Mouse (Mus musculus): ENCODE results near the gene Cdk6. TPM values are rescaled to one million over a fixed set of nuclear protein-coding genes. Genes with fewer than 3 reads are reported as not detected.

Cdk6 gene
- polyA plus RNA-seq, 1 experiment, result 9.7 TPM

GRCm38 (mm10) chr5:3536592-3537212 lies 195.4 kb downstream of the Cdk6 start:
- H3K27me3 ChIP-seq (ENCODE audit: control insufficient read depth, insufficient read depth, low read length), result no peaks in the 10 kb centered on the region
- no peaks in the 10 kb centered on the region for H3K36me3 ChIP-seq (ENCODE audit: control insufficient read depth, insufficient read depth, low read length)
- no peak overlapping the region for H3K4me3 ChIP-seq (ENCODE audit: extremely low read depth, insufficient read depth, insufficient read length)
- DNase-seq (ENCODE audit: low read depth in 1 of 2, low spot score in 2 of 2), result no peak
- WGBS, result 87% methylated on average over 3 of the region's 3 CpGs
- TF ChIP-seq CTCF (IDR thresholded peaks at IDR 0.05; ENCODE audit: extremely low read depth, insufficient read depth, insufficient read length, insufficient replicate concordance), result no peak
- no peak for TF ChIP-seq POLR2A (IDR thresholded peaks at IDR 0.05; ENCODE audit: low read depth, low read length)
- H3K4me1 ChIP-seq (ENCODE audit: control insufficient read depth, insufficient read depth, insufficient read length), result no peaks in the 10 kb centered on the region
- H3K27ac ChIP-seq (ENCODE audit: insufficient read depth, low read length), result no peak overlapping the region

- 67% methylated on average over 11 of the region's 11 CpGs for WGBS
- no peak overlapping the region for H3K27ac ChIP-seq (ENCODE audit: insufficient read depth, low read length)
- H3K4me3 ChIP-seq (ENCODE audit: extremely low read depth, insufficient read depth, insufficient read length), result no peak overlapping the region
- no peaks in the 10 kb centered on the region for H3K4me1 ChIP-seq (ENCODE audit: control insufficient read depth, insufficient read depth, insufficient read length)
- TF ChIP-seq CTCF (IDR thresholded peaks at IDR 0.05; ENCODE audit: extremely low read depth, insufficient read depth, insufficient read length, insufficient replicate concordance), result no peak
- no peak for TF ChIP-seq POLR2A (IDR thresholded peaks at IDR 0.05; ENCODE audit: low read depth, low read length)
- no peaks in the 10 kb centered on the region for H3K36me3 ChIP-seq (ENCODE audit: control insufficient read depth, insufficient read depth, low read length)
- DNase-seq (ENCODE audit: low read depth in 1 of 2, low spot score in 2 of 2), result no peak
- H3K27me3 ChIP-seq (ENCODE audit: control insufficient read depth, insufficient read depth, low read length), result no peaks in the 10 kb centered on the region
Observed at GRCm38 (mm10) chr5:3538505-3539472, 197.5 kb downstream of the Cdk6 start.

- H3K4me1 ChIP-seq (ENCODE audit: control insufficient read depth, insufficient read depth, insufficient read length), result peaks cover 5% of the 10 kb centered on the region
- no peak overlapping the region for H3K4me3 ChIP-seq (ENCODE audit: extremely low read depth, insufficient read depth, insufficient read length)
- H3K27ac ChIP-seq (ENCODE audit: insufficient read depth, low read length), result no peak overlapping the region
- TF ChIP-seq CTCF (IDR thresholded peaks at IDR 0.05; ENCODE audit: extremely low read depth, insufficient read depth, insufficient read length, insufficient replicate concordance), result no peak
- no peak for TF ChIP-seq POLR2A (IDR thresholded peaks at IDR 0.05; ENCODE audit: low read depth, low read length)
- WGBS, result 88% methylated on average over 6 of the region's 6 CpGs
- no peak for DNase-seq (ENCODE audit: low read depth in 1 of 2, low spot score in 2 of 2)
- no peaks in the 10 kb centered on the region for H3K27me3 ChIP-seq (ENCODE audit: control insufficient read depth, insufficient read depth, low read length)
- H3K36me3 ChIP-seq (ENCODE audit: control insufficient read depth, insufficient read depth, low read length), result no peaks in the 10 kb centered on the region
Observed at GRCm38 (mm10) chr5:3541871-3542270, 200.6 kb downstream of the Cdk6 start.

- under 1% methylated on average over 78 of the region's 80 CpGs for WGBS
- peak; percentile 78 to 92 for DNase-seq (ENCODE audit: low read depth in 1 of 2, low spot score in 2 of 2)
- Histone ChIP-seq H3K4me3 (ENCODE audit: extremely low read depth, insufficient read depth, insufficient read length) (peak within 1 kb of the TSS; percentile 82), H3K4me1 (ENCODE audit: control insufficient read depth, insufficient read depth, insufficient read length) (peaks cover 5% of the 10 kb centered on the region), H3K27me3 (ENCODE audit: control insufficient read depth, insufficient read depth, low read length) (no peaks in the 10 kb centered on the region), H3K36me3 (ENCODE audit: control insufficient read depth, insufficient read depth, low read length) (no peaks in the 10 kb centered on the region), H3K27ac (ENCODE audit: insufficient read depth, low read length) (peak within 1 kb of the TSS; percentile 84)
- TF ChIP-seq CTCF (IDR thresholded peaks at IDR 0.05; ENCODE audit: extremely low read depth, insufficient read depth, insufficient read length, insufficient replicate concordance) (peak; percentile 93), POLR2A (IDR thresholded peaks at IDR 0.05; ENCODE audit: low read depth, low read length) (peak; percentile 41)
Observed at GRCm38 (mm10) chr5:3543629-3544479, 202.6 kb downstream of the Cdk6 start, which contains the start of gene Fam133b. TSS of gene Fam133b (plus strand) at chr5:3543833.

GRCm38 (mm10) chr5:3544480-3544769 lies 203.1 kb downstream of the Cdk6 start:
- 10% methylated on average over 7 of the region's 7 CpGs for WGBS
- Histone ChIP-seq H3K4me3 (ENCODE audit: extremely low read depth, insufficient read depth, insufficient read length) (peak overlapping the region; percentile 82), H3K27me3 (ENCODE audit: control insufficient read depth, insufficient read depth, low read length) (no peaks in the 10 kb centered on the region), H3K36me3 (ENCODE audit: control insufficient read depth, insufficient read depth, low read length) (no peaks in the 10 kb centered on the region), H3K27ac (ENCODE audit: insufficient read depth, low read length) (no peak overlapping the region), H3K4me1 (ENCODE audit: control insufficient read depth, insufficient read depth, insufficient read length) (peaks cover 5% of the 10 kb centered on the region)
- TF ChIP-seq POLR2A (IDR thresholded peaks at IDR 0.05; ENCODE audit: low read depth, low read length) (no peak), CTCF (IDR thresholded peaks at IDR 0.05; ENCODE audit: extremely low read depth, insufficient read depth, insufficient read length, insufficient replicate concordance) (no peak)
- no peak for DNase-seq (ENCODE audit: low read depth in 1 of 2, low spot score in 2 of 2)

GRCm38 (mm10) chr5:3546226-3546625 lies 204.9 kb downstream of the Cdk6 start:
- no peaks in the 10 kb centered on the region for H3K27me3 ChIP-seq (ENCODE audit: control insufficient read depth, insufficient read depth, low read length)
- no peak overlapping the region for H3K27ac ChIP-seq (ENCODE audit: insufficient read depth, low read length)
- 63% methylated on average over 1 of the region's 1 CpGs for WGBS
- no peak for TF ChIP-seq CTCF (IDR thresholded peaks at IDR 0.05; ENCODE audit: extremely low read depth, insufficient read depth, insufficient read length, insufficient replicate concordance)
- no peak for TF ChIP-seq POLR2A (IDR thresholded peaks at IDR 0.05; ENCODE audit: low read depth, low read length)
- no peak overlapping the region for H3K4me3 ChIP-seq (ENCODE audit: extremely low read depth, insufficient read depth, insufficient read length)
- H3K4me1 ChIP-seq (ENCODE audit: control insufficient read depth, insufficient read depth, insufficient read length), result peaks cover 5% of the 10 kb centered on the region
- DNase-seq (ENCODE audit: low read depth in 1 of 2, low spot score in 2 of 2), result no peak
- no peaks in the 10 kb centered on the region for H3K36me3 ChIP-seq (ENCODE audit: control insufficient read depth, insufficient read depth, low read length)

Measured in spleen, adult 2 months (tissue).